9 mouse cellular contexts compared by ENCODE assay signal in the genomic region with DNA sequence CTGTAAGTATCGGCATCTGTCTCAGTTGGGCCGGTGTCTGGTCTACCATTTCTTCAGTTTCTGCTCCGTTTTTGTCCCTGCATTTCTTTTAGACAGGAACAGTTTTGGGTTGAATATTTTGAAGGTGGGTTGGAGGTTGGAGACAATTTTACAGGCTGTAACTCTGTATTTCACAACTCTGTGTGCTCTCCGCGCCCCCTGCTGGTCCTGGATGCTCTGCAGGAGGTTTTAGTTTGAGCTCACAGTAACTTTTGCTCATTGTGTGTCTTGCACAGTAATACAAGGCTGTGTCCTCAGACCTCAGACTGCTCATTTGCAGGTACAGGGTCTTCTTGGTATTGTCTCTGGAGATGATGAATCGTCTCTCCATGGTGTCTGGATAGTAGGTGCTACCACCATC. TPM values are rescaled to one million over a fixed set of nuclear protein-coding genes. Genes with fewer than 3 reads are reported as not detected.
DNase-seq lines count a peak whose midpoint lies in the region; ATAC-seq and TF ChIP-seq lines count a peak whose summit lies in the region.
"Had no signal": no experiment of that assay in that cellular context is flagged by ENCODE, and none has a peak within 500 bp of the region (broad histone marks: within the 10 kb centered on the region; RNA-seq: fewer than 3 reads in every experiment).

No protein-coding gene starts in this region.

- no peak overlapping the region for H3K9ac ChIP-seq in forebrain, embryonic 13.5 days
- H3K9ac ChIP-seq in heart, embryonic 12.5 days: no peak overlapping the region

- intact Hi-C loops in gastrocnemius, adult 2 months (cut with DNase I): no loop called here
- intact Hi-C loops in gastrocnemius, postnatal 14 days (cut with DNase I; ENCODE audit: low total_unique reads): no loop called here

- no peak for ATAC-seq in forebrain, embryonic 13.5 days
- no peak for ATAC-seq in heart, embryonic 12.5 days (ENCODE audit: insufficient number of reproducible peaks, low FRiP score)

- no peak overlapping the region for H3K27ac ChIP-seq in gastrocnemius, adult 2 months
- H3K27ac ChIP-seq in forebrain, embryonic 13.5 days: no peak overlapping the region
- no peak overlapping the region for H3K27ac ChIP-seq in heart, embryonic 12.5 days (ENCODE audit: poor library complexity, severe bottlenecking)

- H3K9me3 ChIP-seq in forebrain, embryonic 13.5 days (replicated peaks): peaks cover 41% of the 10 kb centered on the region
- peaks cover 14% of the 10 kb centered on the region for H3K9me3 ChIP-seq in heart, embryonic 12.5 days (replicated peaks)

- no peaks in the 10 kb centered on the region for H3K4me1 ChIP-seq in forebrain, embryonic 13.5 days
- H3K4me1 ChIP-seq in heart, embryonic 12.5 days (replicated peaks): no peaks in the 10 kb centered on the region

- no peaks in the 10 kb centered on the region for H3K36me3 ChIP-seq in forebrain, embryonic 13.5 days (ENCODE audit: poor library complexity, severe bottlenecking)
- H3K36me3 ChIP-seq in heart, embryonic 12.5 days: no peaks in the 10 kb centered on the region

- no peak overlapping the region for H3K4me2 ChIP-seq in forebrain, embryonic 13.5 days
- no peak overlapping the region for H3K4me2 ChIP-seq in heart, embryonic 12.5 days

- peak; percentile 10; the same call in 1 of the 2 replicates for TF ChIP-seq CTCF in gastrocnemius, adult 2 months (IDR thresholded peaks at IDR 0.05)

- WGBS in forebrain, embryonic 13.5 days: 51% methylated on average over 6 of the region's 6 CpGs
- WGBS in heart, embryonic 12.5 days: 44% methylated on average over 6 of the region's 6 CpGs

- no peak overlapping the region for H3K4me3 ChIP-seq in gastrocnemius, adult 2 months
- no peak overlapping the region for H3K4me3 ChIP-seq in forebrain, embryonic 13.5 days
- H3K4me3 ChIP-seq in heart, embryonic 12.5 days: no peak overlapping the region

- DNase-seq in gastrocnemius, adult 2 months: peak; percentile 16
- DNase-seq in gastrocnemius, postnatal 14 days: no peak
- peak; percentile 4 to 6 for DNase-seq in right cerebral cortex, adult 2 months (ENCODE audit: low spot score in 2 of 2)
- DNase-seq in right cerebral cortex, postnatal 36 days (ENCODE audit: low spot score in 2 of 2): no peak
- DNase-seq in embryo, embryonic 11 days: peak; percentile 4
- peak; percentile 3 to 9 for DNase-seq in spleen, postnatal 36 days (ENCODE audit: low spot score in 2 of 2)

- H3K27me3 ChIP-seq in forebrain, embryonic 13.5 days: no peaks in the 10 kb centered on the region
- no peaks in the 10 kb centered on the region for H3K27me3 ChIP-seq in heart, embryonic 12.5 days (replicated peaks)

RNA-seq across cellular contexts. Expression of a gene that starts 34.5 kb away (rescaled TPM):
- total RNA-seq in gastrocnemius, adult 2 months (2021): not detected
- total RNA-seq in gastrocnemius, postnatal 14 days (2021): not detected
- polyA plus RNA-seq in forebrain, embryonic 13.5 days (2015; fragmentation: Nextera tagmentation; extraction: Ambion mirVana): not detected in 2 replicates
- polyA plus RNA-seq in heart, embryonic 12.5 days (2016; fragmentation: Nextera tagmentation; extraction: Ambion mirVana): not detected in 2 replicates
- polyA plus RNA-seq: heart, embryonic 14.5 days had no signal

Comparison
In these comparisons a context has a peak if more than half of its experiments do, and no peak if none do; other contexts are left out.
1. DNase-seq: peak in gastrocnemius, adult 2 months (single experiment), right cerebral cortex, adult 2 months (2 of 2), embryo, embryonic 11 days (single experiment) and spleen, postnatal 36 days (2 of 2); none in gastrocnemius, postnatal 14 days (single experiment) and right cerebral cortex, postnatal 36 days (0 of 2).